Mouse (Mus musculus) WW6 (cell line): ENCODE measurements around the gene Hspa2.
"Not testable (repeated sequence)": the region's sequence is repeated elsewhere in the genome, so short reads cannot be mapped to it uniquely, and the experiment has no call there.

ENCODE experiments used
- DNase-seq: peaks from one replicate; pipeline ENCODE4 v3.0.0-alpha.2; 2013; ENCODE audit warnings: low read depth, low spot score

Gene Hspa2

GRCm38 (mm10) chr12:76431431-76431830 lies 27.5 kb downstream of the Hspa2 start:
- DNase-seq = no peak

GRCm38 (mm10) chr12:76434111-76434510 lies 30.1 kb downstream of the Hspa2 start:
- DNase-seq = no peak

- no peak for DNase-seq
Measured at GRCm38 (mm10) chr12:76435084-76435483, 31.1 kb downstream of the Hspa2 start.

- DNase-seq = no peak
Measured at GRCm38 (mm10) chr12:76435549-76435948, 31.6 kb downstream of the Hspa2 start.

- not testable (repeated sequence) for DNase-seq
Measured at GRCm38 (mm10) chr12:76443488-76443887, 39.5 kb downstream of the Hspa2 start.

GRCm38 (mm10) chr12:76444359-76444772 lies 40.4 kb downstream of the Hspa2 start:
- DNase-seq = peak; percentile 56

- DNase-seq = no peak
Measured at GRCm38 (mm10) chr12:76444862-76445261, 40.9 kb downstream of the Hspa2 start.

- DNase-seq = no peak
Measured at GRCm38 (mm10) chr12:76446201-76446600, 42.2 kb downstream of the Hspa2 start.

GRCm38 (mm10) chr12:76448127-76448526 lies 44.2 kb downstream of the Hspa2 start:
- no peak for DNase-seq

GRCm38 (mm10) chr12:76452203-76452602 lies 48.2 kb downstream of the Hspa2 start:
- DNase-seq = no peak
